Mouse (Mus musculus) heart, postnatal 0 days (tissue): ENCODE measurements around the gene Zfp36l1.

Experiments used
- CTCF ChIP-seq: IDR thresholded peaks from 2 replicates; pipeline ENCODE4 v1.5.1; 2016; ENCODE audit warnings: antibody characterized with exemption, control low read depth, low read depth
- EP300 ChIP-seq: IDR thresholded peaks from 2 replicates; pipeline ENCODE4 v1.6.1; 2016; ENCODE audit warnings: antibody characterized with exemption, low read depth

DNA sequence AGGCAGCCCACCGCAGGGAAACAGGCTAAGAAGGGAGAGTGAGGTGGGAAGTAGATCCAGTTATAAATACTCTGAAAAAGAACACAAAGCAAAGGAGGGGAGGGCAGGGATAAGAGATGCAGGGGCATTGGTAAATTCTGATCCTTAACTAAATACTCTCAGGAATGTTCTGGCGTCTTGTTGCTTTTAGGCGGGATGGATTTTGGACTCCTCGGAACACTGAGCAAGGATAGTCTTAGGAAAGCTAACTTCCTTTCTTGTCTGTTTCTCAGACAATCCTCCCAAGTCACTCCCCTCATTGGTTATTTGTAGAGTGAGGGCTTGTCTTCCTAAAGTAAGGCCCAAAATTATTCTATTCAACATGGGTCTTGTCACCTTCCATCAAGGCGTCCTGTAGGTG, 12.5 kb upstream of the Zfp36l1 start:
- TF ChIP-seq CTCF = no peak
- TF ChIP-seq EP300 = no peak
